Mouse (Mus musculus) right cerebral cortex, postnatal 4 days (tissue): ENCODE data around the gene Bmp7.

ENCODE experiments used
- DNase-seq: peaks from one replicate; pipeline ENCODE4 v3.0.0-alpha.2; 2022

Bmp7 gene

DNA sequence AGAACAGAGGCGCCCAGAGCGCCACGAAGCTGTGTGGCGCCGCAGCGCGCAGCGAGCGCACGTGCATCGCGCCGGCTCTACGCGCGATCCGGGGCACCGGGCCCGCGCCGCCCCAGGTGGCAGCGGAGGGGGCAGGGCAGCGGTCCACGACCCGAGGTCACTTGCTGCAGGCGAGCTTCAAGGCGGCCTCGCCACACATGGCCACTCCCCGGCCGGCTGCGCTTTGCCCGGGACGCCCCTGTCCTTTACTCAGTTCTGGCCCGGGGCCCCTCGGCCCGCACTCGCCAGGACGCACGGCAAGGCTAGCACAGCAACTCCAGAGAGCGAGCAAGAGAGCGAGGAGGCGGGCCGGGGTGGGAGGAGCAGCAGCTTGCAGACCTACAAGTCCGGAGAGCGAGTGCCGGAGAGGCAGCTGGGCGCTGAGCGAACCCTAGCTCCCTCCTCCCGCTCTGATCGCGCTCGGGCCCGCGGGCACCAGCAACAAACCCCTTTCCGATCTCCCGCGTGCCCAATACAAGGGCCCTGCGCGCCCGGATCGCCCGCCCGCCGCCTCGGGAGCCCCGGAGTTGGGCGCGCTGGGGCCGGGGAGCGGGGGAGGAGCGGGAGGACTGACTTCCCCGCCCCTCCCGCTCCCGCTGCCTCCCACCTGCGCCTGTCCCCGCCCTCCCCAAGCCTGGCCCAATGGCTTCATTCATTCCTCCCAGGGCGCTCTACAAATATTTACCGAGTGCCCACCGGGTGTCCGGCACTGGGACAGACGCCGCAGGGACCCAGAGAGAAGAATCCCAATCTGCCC lies at the start of gene Bmp7:
Bmp7 (minus strand) TSS at position 319 of the 796 bp plus-strand sequence.
- DNase-seq, result peak; percentile 51

- no peak for DNase-seq
Measured at GRCm38 (mm10) chr2:172982776-172983561, 42.8 kb upstream of the Bmp7 start.

DNA sequence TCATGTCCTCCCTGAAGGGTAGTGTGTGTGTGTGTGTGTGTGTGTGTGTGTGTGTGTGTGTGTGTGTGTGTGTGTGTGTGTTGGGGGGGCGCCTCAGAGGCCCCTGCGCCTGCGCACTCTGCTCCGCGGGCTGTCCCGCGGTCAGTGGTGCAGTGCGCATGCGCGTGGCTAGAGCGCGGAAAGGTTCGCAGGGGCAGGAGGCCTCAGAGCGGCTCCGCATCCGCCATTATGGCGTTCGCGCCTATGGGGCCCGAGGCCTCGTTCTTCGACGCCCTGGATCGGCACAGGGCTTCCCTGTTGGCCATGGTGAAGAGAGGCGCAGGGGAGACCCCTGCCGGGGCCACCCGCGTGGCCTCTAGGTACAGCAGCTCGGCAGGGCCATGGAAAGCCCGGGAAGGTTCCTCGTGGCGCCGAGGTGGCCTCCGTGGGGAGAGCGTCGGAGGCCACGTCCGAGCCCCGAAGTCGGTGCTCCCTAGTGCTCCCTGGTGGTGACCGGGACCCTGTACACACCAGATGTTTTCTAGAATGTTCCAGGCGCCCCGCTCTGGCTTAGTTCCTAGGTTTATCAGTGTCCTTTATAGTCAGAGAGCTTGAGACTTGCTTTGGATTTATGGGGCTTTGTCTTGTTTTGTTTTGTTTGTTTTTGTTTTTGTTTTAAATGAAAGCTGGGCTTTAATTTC lies 39.7 kb upstream of the Bmp7 start:
- DNase-seq, result no peak

DNA sequence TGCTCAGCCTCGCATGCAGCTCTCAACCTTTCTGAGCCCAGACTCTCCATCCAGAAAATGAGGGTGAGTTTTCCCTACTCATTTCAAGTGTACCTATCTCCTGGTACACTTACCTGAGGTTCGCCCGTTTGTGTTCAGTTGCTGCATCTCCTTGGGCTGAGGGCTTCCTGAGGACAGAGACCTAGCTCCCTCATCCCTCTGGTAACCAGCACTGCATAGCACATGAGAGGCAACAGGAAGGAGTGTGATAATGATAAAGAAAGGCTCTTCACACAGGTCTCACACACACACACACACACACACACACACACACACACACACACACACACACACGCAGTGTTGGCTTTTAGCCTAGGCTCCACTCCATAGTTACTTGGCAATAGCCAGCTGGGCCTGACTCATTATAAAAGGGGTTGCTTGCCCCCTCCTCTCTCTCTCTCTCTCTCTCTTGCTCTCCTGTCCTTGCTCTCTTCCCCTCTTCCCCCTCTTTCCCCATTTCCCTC lies 38.1 kb upstream of the Bmp7 start:
- DNase-seq, result no peak

DNA sequence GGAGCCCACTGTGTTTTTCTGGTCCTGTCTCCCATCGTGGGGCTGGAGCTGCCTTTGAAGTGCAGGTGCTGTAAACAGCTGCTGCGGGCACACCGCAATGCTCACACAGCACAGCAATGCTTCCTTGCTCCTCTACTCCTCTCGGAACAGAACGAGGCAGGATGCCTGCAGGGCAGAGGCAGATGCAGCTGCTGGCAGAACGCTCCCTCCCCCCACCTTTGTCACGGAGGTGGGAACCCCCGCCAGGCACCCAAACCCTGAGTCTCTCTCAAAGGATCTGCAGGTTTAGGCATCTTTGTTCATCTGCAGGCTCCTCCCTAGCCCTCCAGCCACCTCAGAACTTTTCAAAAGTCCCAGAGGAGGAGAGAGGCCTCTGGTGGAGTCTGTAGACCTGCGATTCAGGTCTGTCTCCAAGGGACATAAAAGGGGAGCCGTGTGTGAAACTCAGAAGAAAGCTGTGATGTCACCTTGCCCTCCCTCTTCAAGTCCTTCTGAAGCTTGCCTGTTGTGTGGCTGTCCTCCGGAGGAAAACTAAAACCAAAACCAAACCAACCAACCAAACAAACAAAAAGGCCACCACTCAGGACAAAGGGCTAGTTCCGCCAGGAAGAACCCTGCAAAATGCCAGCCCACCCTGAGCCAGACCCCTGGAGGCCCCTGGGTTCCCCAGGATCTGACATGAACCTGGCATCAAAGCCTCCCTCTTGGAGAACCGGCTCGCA lies 37.4 kb upstream of the Bmp7 start, which contains the start of gene Spo11:
Spo11 (plus strand) TSS at position 292 of the 722 bp plus-strand sequence.
- no peak for DNase-seq

DNA sequence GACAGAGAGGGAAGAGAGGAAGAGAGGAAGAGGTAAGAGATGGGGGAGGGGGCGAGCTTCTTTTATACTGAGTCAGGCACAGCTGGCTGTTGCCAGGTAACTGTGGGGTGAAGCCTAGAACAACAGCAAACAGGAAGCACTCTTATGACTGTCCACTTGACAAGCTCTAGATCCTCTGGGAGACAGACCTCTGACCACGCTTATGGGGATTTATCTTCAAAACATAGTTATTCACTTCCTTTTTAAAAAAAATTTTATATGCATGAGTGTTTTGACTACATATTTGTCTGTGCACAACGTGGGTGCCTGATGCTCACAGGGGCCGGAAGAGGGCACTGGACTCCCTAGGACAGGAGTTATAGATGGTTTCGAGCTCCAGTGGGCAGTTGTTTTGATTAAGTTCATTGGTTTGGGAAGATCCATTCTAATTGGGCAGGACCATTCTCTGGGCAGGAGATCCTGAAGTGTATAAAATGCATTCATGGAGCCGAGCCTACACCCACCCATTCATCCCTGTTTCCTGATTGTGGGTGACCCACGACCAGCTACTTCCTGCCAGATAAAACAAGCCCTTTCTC lies 36.6 kb upstream of the Bmp7 start:
- DNase-seq, result no peak

DNA sequence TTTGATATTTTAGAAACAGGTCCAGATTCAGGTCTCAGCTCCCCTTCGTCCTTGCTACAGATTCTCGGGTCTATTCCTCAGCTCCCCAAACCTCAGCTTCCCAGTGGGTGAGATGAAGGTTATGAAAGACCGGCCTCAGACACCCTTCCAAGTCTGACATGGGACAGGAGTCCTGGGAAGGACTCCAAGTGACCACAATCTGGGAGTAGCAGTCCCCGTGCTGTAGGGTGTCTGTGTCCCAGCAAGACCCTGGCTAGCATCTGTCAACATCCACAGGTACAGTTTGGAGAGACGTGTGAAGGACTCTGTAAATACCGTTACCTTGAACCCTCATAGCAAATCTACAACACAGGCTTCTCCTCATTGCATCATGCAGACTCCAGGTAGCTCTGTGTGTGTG lies 35.0 kb upstream of the Bmp7 start:
- no peak for DNase-seq

DNA sequence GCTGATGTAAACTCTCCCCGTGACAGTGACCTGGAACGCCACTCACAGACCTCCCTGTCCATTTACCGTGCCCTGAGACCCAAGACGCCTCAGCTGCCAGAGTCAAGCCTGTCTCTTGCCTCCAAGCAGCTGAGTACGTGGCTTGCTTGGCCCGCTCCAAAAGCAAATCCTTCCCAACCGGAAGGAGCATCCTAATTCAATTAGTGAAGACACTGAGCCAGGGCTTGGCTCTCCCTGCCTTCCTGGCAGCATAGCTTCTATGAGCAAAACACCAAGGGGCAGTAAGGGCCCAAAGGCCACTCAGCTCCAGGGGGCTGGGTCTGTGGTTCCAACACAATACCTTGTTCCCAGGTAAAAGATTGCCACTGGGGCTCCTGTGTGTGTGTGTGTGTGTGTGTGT lies 34.6 kb upstream of the Bmp7 start:
- no peak for DNase-seq

- no peak for DNase-seq
Measured at GRCm38 (mm10) chr2:172973806-172974565, 33.9 kb upstream of the Bmp7 start.

DNA sequence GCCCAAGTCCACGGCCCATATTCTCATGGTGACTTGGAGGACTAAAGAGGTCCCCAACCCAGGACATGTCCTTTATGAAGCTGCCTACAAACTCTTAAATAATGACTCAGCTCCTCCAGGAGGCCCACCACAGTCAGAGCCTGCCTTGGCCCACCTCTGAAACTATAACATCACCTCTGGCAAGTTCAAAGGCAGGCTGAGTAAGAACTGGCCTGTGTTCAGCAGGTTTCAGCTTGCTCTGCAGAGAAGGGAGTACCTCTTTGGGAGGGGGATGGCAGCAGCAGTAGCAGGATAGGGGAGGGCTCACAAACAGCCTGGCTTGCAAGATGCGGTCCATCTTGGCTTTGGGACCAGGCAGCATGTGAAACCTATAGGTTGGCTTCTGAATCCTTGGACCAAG lies 31.7 kb upstream of the Bmp7 start:
- DNase-seq, result no peak

- no peak for DNase-seq
Measured at GRCm38 (mm10) chr2:172966480-172966879, 26.4 kb upstream of the Bmp7 start.

DNA sequence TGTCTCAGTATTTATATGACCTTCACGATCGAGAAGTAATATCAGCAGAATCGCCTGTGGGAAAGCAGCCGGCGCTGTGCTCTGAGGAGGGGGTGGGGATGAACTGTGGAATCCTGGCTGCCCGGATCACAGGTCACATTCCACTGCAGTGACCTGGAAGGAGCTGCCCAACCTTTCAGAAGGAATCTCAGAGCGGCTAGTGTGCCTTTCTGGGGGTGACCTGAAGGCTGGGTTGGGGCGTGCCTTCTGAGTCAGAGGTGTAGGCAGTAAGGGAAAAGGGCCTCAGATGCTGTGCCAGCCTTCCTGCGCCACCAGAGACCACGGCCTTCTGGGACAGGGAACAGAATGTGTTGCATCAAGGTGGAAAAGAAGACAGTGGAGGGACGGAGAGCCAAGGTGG lies 25.1 kb upstream of the Bmp7 start:
- DNase-seq, result no peak

GRCm38 (mm10) chr2:172961211-172961610 lies 21.1 kb upstream of the Bmp7 start:
- no peak for DNase-seq

DNA sequence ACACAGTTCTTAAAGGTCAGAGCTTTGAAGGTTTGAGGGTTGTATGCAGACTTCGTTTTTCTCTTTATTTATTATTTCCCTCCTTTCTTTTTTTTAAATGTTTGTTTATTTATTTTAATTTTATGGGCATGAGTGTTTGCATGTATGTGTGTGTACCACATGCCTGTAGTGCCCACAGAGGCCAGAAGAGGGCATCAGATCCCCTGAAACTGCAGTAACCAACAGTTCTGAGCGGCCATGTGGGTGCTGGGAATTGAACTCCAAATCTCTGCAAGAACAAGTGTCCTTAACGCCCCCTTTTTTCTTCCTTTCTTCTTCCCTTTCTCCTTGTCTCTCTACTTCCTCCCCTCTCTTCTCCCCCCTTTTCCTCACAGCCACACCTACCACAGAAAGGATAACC lies 20.2 kb upstream of the Bmp7 start:
- DNase-seq, result no peak

GRCm38 (mm10) chr2:172959006-172959768 lies 19.1 kb upstream of the Bmp7 start:
- no peak for DNase-seq

DNA sequence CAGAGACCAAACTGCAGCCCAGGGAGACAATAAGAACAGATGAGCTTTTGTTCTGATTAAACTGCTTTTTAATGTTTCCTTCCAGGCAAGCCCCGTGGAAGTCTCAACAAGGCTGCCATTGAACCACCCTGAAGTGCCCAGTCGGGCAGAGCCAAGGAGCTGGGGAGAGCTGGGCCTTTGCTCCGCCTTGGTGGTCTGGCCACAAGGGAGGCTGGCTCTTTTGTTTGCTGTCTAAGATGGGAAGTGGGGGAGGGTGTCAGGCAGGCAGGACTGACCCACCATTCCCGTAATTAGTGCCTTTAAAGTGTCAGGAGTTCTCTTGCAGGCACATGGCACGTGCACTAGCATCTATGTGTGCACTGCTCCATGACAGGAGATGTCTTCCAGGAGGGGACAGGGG lies 18.5 kb upstream of the Bmp7 start:
- DNase-seq, result no peak

DNA sequence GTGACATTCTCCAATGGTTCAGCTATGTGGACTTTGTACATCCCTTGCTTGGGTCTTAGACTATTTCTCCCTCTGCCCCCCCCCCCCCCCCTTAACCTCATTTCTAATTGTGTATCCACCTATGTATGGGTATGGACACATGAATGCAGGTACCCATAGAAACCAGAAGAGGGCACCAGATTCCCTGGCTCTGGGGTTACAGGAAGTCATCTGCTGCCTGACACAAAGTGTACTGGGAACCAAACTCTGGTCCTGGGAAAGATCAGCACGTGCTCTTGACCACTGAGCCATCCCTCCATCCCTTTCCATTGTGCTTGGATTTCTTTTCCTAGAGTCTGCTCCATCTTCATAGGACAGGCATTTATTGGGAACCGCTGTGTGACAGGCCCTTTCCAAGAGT lies 11.9 kb upstream of the Bmp7 start:
- DNase-seq, result no peak

GRCm38 (mm10) chr2:172950722-172951121 lies 10.6 kb upstream of the Bmp7 start:
- no peak for DNase-seq

DNA sequence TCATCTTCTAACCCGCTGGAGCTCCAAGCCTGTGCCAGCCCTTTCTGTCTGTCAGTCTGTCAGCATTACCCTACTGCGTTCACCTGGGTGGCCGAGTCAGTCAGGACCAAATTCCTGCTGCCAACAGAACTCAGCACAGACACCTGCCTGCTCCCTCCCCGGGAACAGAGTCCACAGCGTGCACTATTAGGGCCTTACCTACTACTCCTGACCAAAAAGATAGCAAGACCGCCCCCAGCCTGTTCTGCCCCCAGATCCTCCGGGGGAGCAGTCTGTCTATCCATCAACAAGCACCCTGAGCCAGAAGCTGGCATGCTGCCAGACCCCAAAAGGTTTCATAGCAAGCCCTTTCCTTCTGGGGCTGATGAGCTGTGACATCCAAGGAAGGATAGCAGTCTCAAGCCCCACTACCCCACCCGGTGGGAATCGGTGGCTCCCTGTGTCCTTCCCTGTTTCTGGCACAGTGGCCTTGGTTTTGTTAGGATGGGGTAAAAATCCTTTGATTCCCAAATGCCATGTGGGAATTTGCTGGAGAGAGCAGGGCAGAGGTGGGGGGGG lies 10.1 kb upstream of the Bmp7 start:
- peak; percentile 38 for DNase-seq

DNA sequence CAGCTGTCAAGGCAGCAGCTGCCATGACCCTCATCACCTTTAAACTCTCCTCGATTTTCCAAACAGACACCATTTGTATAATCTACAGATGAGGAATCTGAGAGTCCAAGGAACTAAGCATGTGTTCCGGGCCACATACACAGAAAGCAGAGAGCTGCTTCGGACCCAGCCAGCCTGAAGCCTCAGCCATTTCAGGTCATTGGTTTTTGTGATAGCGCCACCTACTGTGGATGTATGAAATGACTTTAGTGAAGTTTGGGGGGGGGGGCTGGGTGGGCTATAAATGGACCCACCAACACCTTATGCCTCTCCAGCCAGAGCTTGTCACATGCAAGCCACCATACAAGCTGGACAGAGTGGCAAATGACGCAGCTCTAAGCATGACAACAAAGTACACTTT lies 8.9 kb upstream of the Bmp7 start:
- DNase-seq, result no peak

DNA sequence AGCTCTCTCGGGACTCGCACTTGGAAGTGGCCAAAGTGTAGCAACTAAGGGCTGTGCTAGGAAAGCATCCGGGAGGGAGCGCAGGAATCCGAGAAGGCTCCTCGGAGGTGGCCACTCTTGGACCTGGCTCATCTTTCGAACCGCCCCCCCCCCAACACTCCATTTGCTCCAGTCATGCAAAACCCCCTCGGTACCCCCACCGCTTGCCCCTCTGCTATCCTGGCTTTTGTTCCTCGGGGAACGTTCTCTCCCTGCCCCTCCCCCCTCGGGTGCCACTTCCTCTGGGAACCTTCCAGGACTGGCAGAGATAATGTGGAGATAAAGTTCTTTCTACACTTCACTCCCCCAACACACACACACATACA lies 660 bp upstream of the Bmp7 start:
- peak; percentile 25 for DNase-seq
